Mouse (Mus musculus): ENCODE results near the gene Rbm18. TPM values are rescaled to one million over a fixed set of nuclear protein-coding genes. Genes with fewer than 3 reads are reported as not detected.
"Not testable (repeated sequence)": the region's sequence is repeated elsewhere in the genome, so short reads cannot be mapped to it uniquely, and the experiment has no call there.

The Rbm18 gene
- polyA plus RNA-seq (2014; fragmentation: Nextera tagmentation; extraction: Ambion mirVana) = 120 and 122 TPM in 2 replicates

- DNase-seq (ENCODE audit: low spot score) (peak; percentile 94), ATAC-seq (ENCODE audit: insufficient read depth, low FRiP score, low TSS enrichment) (peak; percentile 98)
- WGBS = under 1% methylated on average over 50 of the region's 50 CpGs
- Histone ChIP-seq H3K27me3 (ENCODE audit: control insufficient read depth, insufficient read depth, low read length) (no peaks in the 10 kb centered on the region), H3K4me1 (ENCODE audit: control insufficient read depth, insufficient read depth, low read length) (peaks cover 5% of the 10 kb centered on the region; the same call in 1 of the 2 replicates), H3K36me3 (ENCODE audit: control insufficient read depth, insufficient read depth, low read length) (peaks cover 5% of the 10 kb centered on the region), H3K9ac (ENCODE audit: low read length) (peak within 1 kb of the TSS; percentile 80), H3K4me3 (ENCODE audit: low read depth, low read length) (peak within 1 kb of the TSS; percentile 78), H3K27ac (ENCODE audit: low read depth, low read length) (0 out of 2 replicates have a peak within 1 kb of the TSS, but pooled peaks have one; percentile 55), H3K9me3 (ENCODE audit: control insufficient read depth, low read length) (no peaks in the 10 kb centered on the region), H3K4me2 (ENCODE audit: low read depth) (peak within 1 kb of the TSS; percentile 64)
Observed at GRCm38 (mm10) chr2:36136300-36136941, at the start of gene Rbm18, which contains the start of gene Mrrf. Rbm18 (minus strand) TSS chr2:36136773. Mrrf (plus strand) TSS chr2:36136389.

- Histone ChIP-seq H3K27ac (ENCODE audit: low read depth, low read length) (no peak overlapping the region), H3K9me3 (ENCODE audit: control insufficient read depth, low read length) (no peaks in the 10 kb centered on the region), H3K4me2 (ENCODE audit: low read depth) (no peak overlapping the region), H3K27me3 (ENCODE audit: control insufficient read depth, insufficient read depth, low read length) (no peaks in the 10 kb centered on the region), H3K4me3 (ENCODE audit: low read depth, low read length) (no peak overlapping the region), H3K36me3 (ENCODE audit: control insufficient read depth, insufficient read depth, low read length) (no peaks in the 10 kb centered on the region), H3K9ac (ENCODE audit: low read length) (no peak overlapping the region), H3K4me1 (ENCODE audit: control insufficient read depth, insufficient read depth, low read length) (no peaks in the 10 kb centered on the region)
- no peak for DNase-seq (ENCODE audit: low spot score)
- no peak for ATAC-seq (ENCODE audit: insufficient read depth, low FRiP score, low TSS enrichment)
- WGBS = 83% methylated on average over 6 of the region's 6 CpGs
Observed at GRCm38 (mm10) chr2:36184876-36185275, 48.3 kb upstream of the Rbm18 start.

- ATAC-seq (ENCODE audit: insufficient read depth, low FRiP score, low TSS enrichment) = no peak
- no peaks in the 10 kb centered on the region for H3K4me1 ChIP-seq (ENCODE audit: control insufficient read depth, insufficient read depth, low read length)
- H3K27me3 ChIP-seq (ENCODE audit: control insufficient read depth, insufficient read depth, low read length) = no peaks in the 10 kb centered on the region
- H3K9ac ChIP-seq (ENCODE audit: low read length) = no peak overlapping the region
- H3K36me3 ChIP-seq (ENCODE audit: control insufficient read depth, insufficient read depth, low read length) = no peaks in the 10 kb centered on the region
- H3K27ac ChIP-seq (ENCODE audit: low read depth, low read length) = no peak overlapping the region
- H3K4me2 ChIP-seq (ENCODE audit: low read depth) = no peak overlapping the region
- H3K4me3 ChIP-seq (ENCODE audit: low read depth, low read length) = no peak overlapping the region
- 97% methylated on average over 2 of the region's 2 CpGs for WGBS
- DNase-seq (ENCODE audit: low spot score) = no peak
- H3K9me3 ChIP-seq (ENCODE audit: control insufficient read depth, low read length) = no peaks in the 10 kb centered on the region
Observed at GRCm38 (mm10) chr2:36184192-36184591, 47.6 kb upstream of the Rbm18 start.

GRCm38 (mm10) chr2:36183278-36183677 is 46.7 kb upstream of the Rbm18 start:
- Histone ChIP-seq H3K9ac (ENCODE audit: low read length) (no peak overlapping the region), H3K4me1 (ENCODE audit: control insufficient read depth, insufficient read depth, low read length) (no peaks in the 10 kb centered on the region), H3K27ac (ENCODE audit: low read depth, low read length) (no peak overlapping the region), H3K27me3 (ENCODE audit: control insufficient read depth, insufficient read depth, low read length) (no peaks in the 10 kb centered on the region), H3K9me3 (ENCODE audit: control insufficient read depth, low read length) (no peaks in the 10 kb centered on the region), H3K4me3 (ENCODE audit: low read depth, low read length) (no peak overlapping the region), H3K36me3 (ENCODE audit: control insufficient read depth, insufficient read depth, low read length) (no peaks in the 10 kb centered on the region), H3K4me2 (ENCODE audit: low read depth) (no peak overlapping the region)
- DNase-seq (ENCODE audit: low spot score) (no peak), ATAC-seq (ENCODE audit: insufficient read depth, low FRiP score, low TSS enrichment) (no peak)
- WGBS = 83% methylated on average over 2 of the region's 2 CpGs

GRCm38 (mm10) chr2:36181587-36182368 is 45.2 kb upstream of the Rbm18 start:
- H3K36me3 ChIP-seq (ENCODE audit: control insufficient read depth, insufficient read depth, low read length); H3K9me3 ChIP-seq (ENCODE audit: control insufficient read depth, low read length); H3K27ac ChIP-seq (ENCODE audit: low read depth, low read length); DNase-seq (ENCODE audit: low spot score); H3K4me1 ChIP-seq (ENCODE audit: control insufficient read depth, insufficient read depth, low read length); H3K27me3 ChIP-seq (ENCODE audit: control insufficient read depth, insufficient read depth, low read length); ATAC-seq (ENCODE audit: insufficient read depth, low FRiP score, low TSS enrichment); H3K4me3 ChIP-seq (ENCODE audit: low read depth, low read length); H3K4me2 ChIP-seq (ENCODE audit: low read depth); H3K9ac ChIP-seq (ENCODE audit: low read length): not testable (repeated sequence)
- WGBS = 81% methylated on average over 4 of the region's 4 CpGs

GRCm38 (mm10) chr2:36179487-36179886 is 42.9 kb upstream of the Rbm18 start:
- DNase-seq (ENCODE audit: low spot score) = no peak
- 66% methylated on average over 3 of the region's 3 CpGs for WGBS
- no peak overlapping the region for H3K4me2 ChIP-seq (ENCODE audit: low read depth)

GRCm38 (mm10) chr2:36172574-36172973 is 36.0 kb upstream of the Rbm18 start:
- ATAC-seq (ENCODE audit: insufficient read depth, low FRiP score, low TSS enrichment) (no peak), DNase-seq (ENCODE audit: low spot score) (no peak)
- 83% methylated on average over 3 of the region's 3 CpGs for WGBS
- H3K27ac ChIP-seq (ENCODE audit: low read depth, low read length) = no peak overlapping the region
- no peaks in the 10 kb centered on the region for H3K27me3 ChIP-seq (ENCODE audit: control insufficient read depth, insufficient read depth, low read length)
- no peaks in the 10 kb centered on the region for H3K4me1 ChIP-seq (ENCODE audit: control insufficient read depth, insufficient read depth, low read length)
- no peaks in the 10 kb centered on the region for H3K36me3 ChIP-seq (ENCODE audit: control insufficient read depth, insufficient read depth, low read length)
- no peak overlapping the region for H3K4me3 ChIP-seq (ENCODE audit: low read depth, low read length)
- H3K9ac ChIP-seq (ENCODE audit: low read length) = no peak overlapping the region
- H3K9me3 ChIP-seq (ENCODE audit: control insufficient read depth, low read length) = no peaks in the 10 kb centered on the region
- no peak overlapping the region for H3K4me2 ChIP-seq (ENCODE audit: low read depth)

More at GRCm38 (mm10) chr2:36179487-36179886, 42.9 kb upstream of the Rbm18 start:
- Histone ChIP-seq H3K4me1 (ENCODE audit: control insufficient read depth, insufficient read depth, low read length) (no peaks in the 10 kb centered on the region), H3K9me3 (ENCODE audit: control insufficient read depth, low read length) (no peaks in the 10 kb centered on the region), H3K27ac (ENCODE audit: low read depth, low read length) (no peak overlapping the region), H3K9ac (ENCODE audit: low read length) (no peak overlapping the region), H3K27me3 (ENCODE audit: control insufficient read depth, insufficient read depth, low read length) (no peaks in the 10 kb centered on the region), H3K36me3 (ENCODE audit: control insufficient read depth, insufficient read depth, low read length) (no peaks in the 10 kb centered on the region), H3K4me3 (ENCODE audit: low read depth, low read length) (no peak overlapping the region)
- no peak for ATAC-seq (ENCODE audit: insufficient read depth, low FRiP score, low TSS enrichment)

- H3K27ac ChIP-seq (ENCODE audit: low read depth, low read length) = no peak overlapping the region
- no peaks in the 10 kb centered on the region for H3K4me1 ChIP-seq (ENCODE audit: control insufficient read depth, insufficient read depth, low read length)
- WGBS = 84% methylated on average over 4 of the region's 4 CpGs
- no peaks in the 10 kb centered on the region for H3K27me3 ChIP-seq (ENCODE audit: control insufficient read depth, insufficient read depth, low read length)
- no peaks in the 10 kb centered on the region for H3K9me3 ChIP-seq (ENCODE audit: control insufficient read depth, low read length)
- DNase-seq (ENCODE audit: low spot score) (no peak), ATAC-seq (ENCODE audit: insufficient read depth, low FRiP score, low TSS enrichment) (no peak)
- no peaks in the 10 kb centered on the region for H3K36me3 ChIP-seq (ENCODE audit: control insufficient read depth, insufficient read depth, low read length)
- no peak overlapping the region for H3K9ac ChIP-seq (ENCODE audit: low read length)
- H3K4me2 ChIP-seq (ENCODE audit: low read depth) = no peak overlapping the region
- no peak overlapping the region for H3K4me3 ChIP-seq (ENCODE audit: low read depth, low read length)
Observed at GRCm38 (mm10) chr2:36172136-36172535, 35.6 kb upstream of the Rbm18 start.
